Mouse (Mus musculus) MEL (cell line): ENCODE measurements at regions not wholly inside any gene's neighbourhood (a gene's known extent, or its start where the extent isn't known, plus 50 kb on each side); places are given as distances from the start of the nearest gene placed in this dataset.

ENCODE experiments used
- EP300 ChIP-seq, 2 experiments: IDR thresholded peaks; 2 replicates each; pipeline ENCODE4 v1.6.1; 2011; ENCODE audit warnings: improper control_type of control experiment in 2 of 2, low read length in 2 of 2, low read depth in 1 of 2, mild to moderate bottlenecking in 1 of 2
- KAT2A ChIP-seq: conservative IDR thresholded peaks from 2 replicates; pipeline ENCODE4 v1.6.1; 2012; ENCODE audit warnings: low read depth, low read length, improper control_type of control experiment, inconsistent platforms
- MAX ChIP-seq: IDR thresholded peaks from 2 replicates; pipeline ENCODE4 v1.6.1; 2011; ENCODE audit warnings: low read length, improper control_type of control experiment
- MAZ ChIP-seq: IDR thresholded peaks from 2 replicates; pipeline ENCODE4 v1.6.1; 2012; ENCODE audit warnings: low read depth, mild to moderate bottlenecking, inconsistent platforms, low read length, improper control_type of control experiment
- MYC ChIP-seq: IDR thresholded peaks from 2 replicates; pipeline ENCODE4 v1.6.1; 2011; ENCODE audit warnings: low read depth, mild to moderate bottlenecking, low read length, improper control_type of control experiment, moderate library complexity
- USF2 ChIP-seq, 2 experiments: IDR thresholded peaks; 2 replicates each; pipeline ENCODE4 v1.6.1; 2011 to 2012; ENCODE audit warnings: improper control_type of control experiment in 2 of 2, low read length in 2 of 2, borderline replicate concordance in 1 of 2, inconsistent platforms in 1 of 2, low read depth in 1 of 2, mild to moderate bottlenecking in 1 of 2; ENCODE audit not compliant: insufficient read depth in 1 of 2

GRCm38 (mm10) chr3:66504717-66505116 lies 208.1 kb upstream of the Veph1 start:
- TF ChIP-seq KAT2A (no peak), USF2 (IDR thresholded peaks at IDR 0.05; ENCODE audit: borderline replicate concordance in 1 of 2, insufficient read depth in 1 of 2, low read depth in 1 of 2, low read length in 2 of 2) (no peak), MYC (no peak), MAX (no peak), EP300 (IDR thresholded peaks at IDR 0.05; ENCODE audit: low read depth in 1 of 2, low read length in 2 of 2) (no peak), MAZ (no peak)
